ENCODE assay signal across 15 mouse cellular contexts in the genomic region with DNA sequence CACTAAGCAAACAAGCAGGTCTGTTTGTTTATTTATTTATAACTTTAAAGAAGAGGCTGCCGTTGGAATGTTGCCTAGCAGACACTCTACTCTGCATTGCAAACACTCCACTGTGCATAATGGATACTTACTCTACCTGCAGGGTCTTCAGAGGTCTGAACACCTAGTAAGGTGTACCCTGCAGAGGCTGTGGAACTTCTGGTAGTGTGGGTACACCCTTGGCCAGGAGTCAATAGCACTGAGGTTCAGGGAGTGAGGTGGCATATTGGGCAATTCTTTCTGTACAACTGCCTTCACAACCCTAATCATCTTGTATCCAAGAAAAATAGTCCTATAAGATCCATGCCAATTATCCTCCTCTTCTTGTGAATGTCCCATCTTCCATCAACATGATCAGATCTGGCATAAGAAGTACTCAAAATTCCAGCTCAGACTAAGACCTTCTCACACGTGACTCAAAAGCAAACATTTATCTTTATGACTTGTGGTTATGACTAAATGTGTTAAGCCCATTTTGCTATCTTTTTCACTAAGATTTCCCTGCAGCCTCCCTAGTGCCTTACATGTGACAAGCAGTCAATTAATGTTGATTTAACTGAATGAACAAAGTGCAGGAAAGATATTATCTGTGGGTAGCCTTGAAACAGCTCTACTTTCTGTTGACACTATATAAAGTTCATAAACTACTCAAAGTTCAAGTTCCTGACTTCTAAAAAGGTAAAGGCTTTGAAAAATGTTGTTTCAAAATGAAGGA.
"Had no signal": no experiment of that assay in that cellular context is flagged by ENCODE, and none has a peak within 500 bp of the region (broad histone marks: within the 10 kb centered on the region; RNA-seq: fewer than 3 reads in every experiment).

No protein-coding gene starts in this region.

- H3K4me1 ChIP-seq: kidney, embryonic 15.5 days; limb, embryonic 10.5 days; midbrain, embryonic 10.5 days; neural tube, embryonic 12.5 days had no signal

- H3K9me3 ChIP-seq: kidney, embryonic 15.5 days; limb, embryonic 10.5 days; midbrain, embryonic 10.5 days; neural tube, embryonic 12.5 days had no signal

- H3K4me3 ChIP-seq: kidney, embryonic 15.5 days; left cerebral cortex, adult 2 months; limb, embryonic 10.5 days; midbrain, embryonic 10.5 days; myocyte; neural tube, embryonic 12.5 days had no signal

- H3K4me2 ChIP-seq: kidney, embryonic 15.5 days; neural tube, embryonic 12.5 days had no signal

- H3K36me3 ChIP-seq: kidney, embryonic 15.5 days; limb, embryonic 10.5 days; midbrain, embryonic 10.5 days; neural tube, embryonic 12.5 days had no signal

- H3K27me3 ChIP-seq: kidney, embryonic 15.5 days; neural tube, embryonic 12.5 days had no signal

- H3K9ac ChIP-seq: kidney, embryonic 15.5 days; liver, embryonic 14.5 days; neural tube, embryonic 12.5 days had no signal

- H3K27ac ChIP-seq: kidney, embryonic 15.5 days; left cerebral cortex, adult 2 months; limb, embryonic 10.5 days; liver, embryonic 14.5 days; midbrain, embryonic 10.5 days; neural tube, embryonic 12.5 days had no signal

- DNase-seq: kidney, adult 2 months; kidney, postnatal 14 days; lung, adult 18-20 months; lung, postnatal 36 days; midbrain, embryonic 14.5 days; retina, postnatal 1 day; thymus, adult 2 months; thymus, postnatal 25 days had no signal
